Mouse (Mus musculus): ENCODE measurements around the gene Fbxl15.

DNA sequence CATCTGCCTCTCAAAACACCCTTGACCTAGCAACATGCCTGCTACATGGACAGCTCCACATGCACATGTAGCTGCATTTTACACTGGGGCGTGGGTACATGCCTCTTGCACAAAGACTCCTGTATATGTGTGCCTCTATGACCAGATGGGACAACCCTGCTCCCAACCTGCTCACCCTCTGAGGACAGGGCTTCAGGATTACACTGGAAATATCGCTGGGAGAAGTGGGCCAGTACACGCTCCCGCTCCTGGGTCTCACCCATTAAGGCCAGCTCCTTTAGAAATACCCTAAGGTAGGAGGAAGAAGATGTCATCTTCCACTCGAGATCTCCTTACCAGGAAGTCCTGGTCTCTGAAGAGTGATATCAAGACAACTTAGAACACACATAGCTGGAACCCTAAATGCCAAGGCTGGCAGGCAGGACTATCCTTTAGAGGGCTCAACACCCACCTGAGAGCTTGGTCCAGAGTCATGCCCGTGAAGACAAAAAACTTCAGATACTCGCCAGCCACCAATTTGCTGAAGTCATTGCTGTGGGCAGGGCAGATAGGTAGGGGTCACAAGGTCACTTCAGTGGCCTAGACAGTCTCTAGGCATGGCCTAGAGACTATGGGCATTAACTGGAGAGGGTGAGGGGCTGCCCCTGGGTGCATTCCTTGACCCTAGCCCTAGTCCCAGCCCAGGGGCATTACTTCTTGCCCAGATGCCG, 7.8 kb upstream of the Fbxl15 start:
- TF ChIP-seq CTCF (IDR thresholded peaks at IDR 0.05; ENCODE audit: low read depth) = no peak
- TF ChIP-seq EP300 (IDR thresholded peaks at IDR 0.05; ENCODE audit: low read depth) = no peak

All from liver, embryonic 14.5 days (tissue).